Mouse (Mus musculus): ENCODE measurements around the gene Pxt1. TPM values are rescaled to one million over a fixed set of nuclear protein-coding genes. Genes with fewer than 3 reads are reported as not detected.
"Not testable (repeated sequence)": the region's sequence is repeated elsewhere in the genome, so short reads cannot be mapped to it uniquely, and the experiment has no call there.

Gene Pxt1
- polyA plus RNA-seq (2016; fragmentation: Nextera tagmentation; extraction: Ambion mirVana), result not detected in 2 replicates

- Histone ChIP-seq H3K4me2 (replicated peaks) (no peak within 1 kb of the TSS), H3K9me3 (no peaks in the 10 kb centered on the region), H3K4me1 (no peaks in the 10 kb centered on the region), H3K4me3 (no peak within 1 kb of the TSS), H3K36me3 (no peaks in the 10 kb centered on the region), H3K9ac (no peak within 1 kb of the TSS), H3K27ac (no peak within 1 kb of the TSS), H3K27me3 (no peaks in the 10 kb centered on the region)
- 83% methylated on average over 7 of the region's 7 CpGs for WGBS
- ATAC-seq (ENCODE audit: insufficient number of reproducible peaks, insufficient read depth, low FRiP score, low TSS enrichment), result no peak
These were observed at the start of gene Pxt1 for GRCm38 (mm10) chr17:28943740-28944139. Gene Pxt1, minus strand, starts transcription at chr17:28943840.

GRCm38 (mm10) chr17:28993004-28993403 lies 49.4 kb upstream of the Pxt1 start:
- not testable (repeated sequence) for H3K4me1 ChIP-seq; H3K27ac ChIP-seq; ATAC-seq (ENCODE audit: insufficient number of reproducible peaks, insufficient read depth, low FRiP score, low TSS enrichment); H3K9me3 ChIP-seq; H3K4me3 ChIP-seq; H3K27me3 ChIP-seq; H3K4me2 ChIP-seq (replicated peaks); H3K9ac ChIP-seq
- 91% methylated on average over 1 of the region's 1 CpGs for WGBS
- peaks cover 54% of the 10 kb centered on the region for H3K36me3 ChIP-seq

DNA sequence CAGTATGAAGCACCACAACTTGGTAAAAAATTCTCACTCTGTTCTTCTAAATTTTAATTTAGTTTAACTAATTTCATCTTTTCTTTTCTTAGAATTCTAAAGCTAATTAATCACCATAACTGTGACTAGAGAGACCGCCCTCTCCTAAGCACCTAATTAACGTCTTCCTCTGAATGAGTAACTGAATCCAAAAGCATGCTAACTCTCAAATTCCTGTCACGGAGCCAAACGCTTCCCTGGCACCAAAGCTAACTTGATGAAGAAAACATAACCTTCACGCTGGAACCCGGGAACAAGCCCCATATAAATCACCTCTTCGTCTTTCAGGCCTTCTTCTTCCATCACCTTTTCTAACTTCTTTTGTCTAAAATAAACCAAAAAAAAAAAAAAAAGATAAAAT lies 48.5 kb upstream of the Pxt1 start:
- no peak for ATAC-seq (ENCODE audit: insufficient number of reproducible peaks, insufficient read depth, low FRiP score, low TSS enrichment)
- Histone ChIP-seq H3K36me3 (peaks cover 55% of the 10 kb centered on the region), H3K4me2 (replicated peaks) (no peak overlapping the region), H3K9me3 (no peaks in the 10 kb centered on the region), H3K4me3 (no peak overlapping the region), H3K27me3 (no peaks in the 10 kb centered on the region), H3K9ac (no peak overlapping the region), H3K27ac (no peak overlapping the region), H3K4me1 (no peaks in the 10 kb centered on the region)
- 80% methylated on average over 7 of the region's 7 CpGs for WGBS

GRCm38 (mm10) chr17:28991286-28991685 lies 47.6 kb upstream of the Pxt1 start:
- no peaks in the 10 kb centered on the region for H3K4me1 ChIP-seq
- no peaks in the 10 kb centered on the region for H3K9me3 ChIP-seq
- no peak overlapping the region for H3K4me2 ChIP-seq (replicated peaks)
- no peak overlapping the region for H3K4me3 ChIP-seq
- no peak overlapping the region for H3K9ac ChIP-seq
- no peaks in the 10 kb centered on the region for H3K27me3 ChIP-seq
- H3K36me3 ChIP-seq, result peaks cover 56% of the 10 kb centered on the region
- no peak overlapping the region for H3K27ac ChIP-seq
- 91% methylated on average over 9 of the region's 9 CpGs for WGBS
- ATAC-seq (ENCODE audit: insufficient number of reproducible peaks, insufficient read depth, low FRiP score, low TSS enrichment), result no peak

DNA sequence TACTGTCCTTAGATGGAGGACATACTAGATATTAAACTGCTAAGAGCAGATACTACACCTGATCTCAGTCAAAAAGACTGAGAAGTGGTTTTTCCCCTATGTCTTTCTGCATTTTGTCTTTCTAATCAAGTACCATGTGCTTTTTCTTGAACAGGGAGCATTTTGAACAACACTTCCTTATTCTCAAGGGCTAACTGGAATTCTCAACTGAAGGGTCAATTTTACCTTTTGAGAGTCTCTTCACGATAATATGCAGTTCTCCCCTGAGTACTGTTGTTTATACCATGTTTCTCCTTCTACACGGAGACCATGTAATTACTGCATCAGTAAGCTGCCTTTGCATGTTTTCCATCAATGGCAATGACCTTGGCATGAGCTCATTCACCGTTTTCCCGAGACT lies 46.4 kb upstream of the Pxt1 start:
- Histone ChIP-seq H3K36me3 (peaks cover 66% of the 10 kb centered on the region), H3K4me1 (no peaks in the 10 kb centered on the region), H3K4me3 (no peak overlapping the region), H3K9ac (no peak overlapping the region), H3K4me2 (replicated peaks) (no peak overlapping the region), H3K9me3 (no peaks in the 10 kb centered on the region), H3K27me3 (no peaks in the 10 kb centered on the region), H3K27ac (no peak overlapping the region)
- 76% methylated on average over 4 of the region's 4 CpGs for WGBS
- ATAC-seq (ENCODE audit: insufficient number of reproducible peaks, insufficient read depth, low FRiP score, low TSS enrichment), result no peak

GRCm38 (mm10) chr17:28988996-28989395 lies 45.4 kb upstream of the Pxt1 start:
- Histone ChIP-seq H3K36me3 (peaks cover 67% of the 10 kb centered on the region), H3K9me3 (no peaks in the 10 kb centered on the region), H3K4me3 (no peak overlapping the region), H3K4me1 (no peaks in the 10 kb centered on the region), H3K9ac (no peak overlapping the region), H3K27ac (no peak overlapping the region), H3K4me2 (replicated peaks) (no peak overlapping the region), H3K27me3 (no peaks in the 10 kb centered on the region)
- WGBS, result 72% methylated on average over 3 of the region's 3 CpGs
- ATAC-seq (ENCODE audit: insufficient number of reproducible peaks, insufficient read depth, low FRiP score, low TSS enrichment), result no peak

DNA sequence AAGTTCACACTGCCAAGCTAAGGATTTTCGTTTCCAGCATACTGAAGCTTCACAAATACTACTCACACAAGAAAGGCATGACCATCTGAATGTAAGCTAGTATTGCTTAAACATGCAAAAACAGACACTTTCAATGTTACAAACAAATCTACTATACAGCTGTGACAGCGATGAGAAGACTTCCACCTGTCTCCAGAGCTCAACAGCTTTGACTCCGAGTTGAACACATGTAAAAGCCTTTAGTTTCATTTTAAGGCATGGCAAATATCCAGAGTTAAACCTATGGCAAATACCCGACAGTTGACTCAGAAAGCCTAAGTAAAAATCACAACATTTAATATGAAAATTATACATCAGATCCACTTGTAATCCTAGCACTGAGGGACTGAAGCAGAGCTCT lies 44.7 kb upstream of the Pxt1 start:
- ATAC-seq (ENCODE audit: insufficient number of reproducible peaks, insufficient read depth, low FRiP score, low TSS enrichment), result no peak
- H3K4me1 ChIP-seq, result no peaks in the 10 kb centered on the region
- H3K36me3 ChIP-seq, result peaks cover 72% of the 10 kb centered on the region
- no peak overlapping the region for H3K4me3 ChIP-seq
- no peaks in the 10 kb centered on the region for H3K9me3 ChIP-seq
- 87% methylated on average over 4 of the region's 4 CpGs for WGBS
- no peak overlapping the region for H3K4me2 ChIP-seq (replicated peaks)
- H3K9ac ChIP-seq, result no peak overlapping the region
- H3K27me3 ChIP-seq, result no peaks in the 10 kb centered on the region
- no peak overlapping the region for H3K27ac ChIP-seq

GRCm38 (mm10) chr17:28987713-28988112 lies 44.1 kb upstream of the Pxt1 start:
- 65% methylated on average over 4 of the region's 4 CpGs for WGBS
- Histone ChIP-seq H3K36me3 (peaks cover 77% of the 10 kb centered on the region), H3K9me3 (no peaks in the 10 kb centered on the region), H3K27me3 (no peaks in the 10 kb centered on the region), H3K4me1 (0 out of 2 replicates have a peak, but pooled peaks cover 3% of the 10 kb centered on the region), H3K9ac (no peak overlapping the region), H3K4me3 (no peak overlapping the region), H3K4me2 (replicated peaks) (no peak overlapping the region), H3K27ac (no peak overlapping the region)
- no peak for ATAC-seq (ENCODE audit: insufficient number of reproducible peaks, insufficient read depth, low FRiP score, low TSS enrichment)

DNA sequence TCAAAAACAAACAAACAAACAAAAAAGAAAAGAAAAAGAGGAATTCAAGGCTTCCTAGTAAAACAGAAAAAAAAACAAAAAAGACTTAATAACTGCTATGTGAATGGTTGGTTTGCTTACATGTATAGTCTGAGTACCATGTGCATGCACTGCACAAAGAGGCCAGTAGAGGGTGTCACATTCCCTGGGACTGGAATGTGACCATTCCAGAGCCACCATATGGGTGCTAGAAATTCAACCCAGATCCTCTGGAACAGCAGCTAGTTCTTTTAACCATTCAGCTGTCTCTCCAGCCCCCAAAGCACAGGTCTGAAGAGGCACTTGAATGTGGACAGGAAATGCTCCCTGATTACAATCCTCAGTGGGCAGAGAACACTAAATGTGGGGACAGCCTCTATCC lies 43.2 kb upstream of the Pxt1 start:
- no peaks in the 10 kb centered on the region for H3K9me3 ChIP-seq
- H3K4me2 ChIP-seq (replicated peaks), result no peak overlapping the region
- ATAC-seq (ENCODE audit: insufficient number of reproducible peaks, insufficient read depth, low FRiP score, low TSS enrichment), result no peak
- H3K4me3 ChIP-seq, result no peak overlapping the region
- no peak overlapping the region for H3K9ac ChIP-seq
- peaks cover 78% of the 10 kb centered on the region for H3K36me3 ChIP-seq
- H3K27me3 ChIP-seq, result no peaks in the 10 kb centered on the region
- 0 out of 2 replicates have a peak, but pooled peaks cover 3% of the 10 kb centered on the region for H3K4me1 ChIP-seq
- H3K27ac ChIP-seq, result no peak overlapping the region

- Histone ChIP-seq H3K27me3 (no peaks in the 10 kb centered on the region), H3K9ac (no peak overlapping the region), H3K27ac (no peak overlapping the region), H3K9me3 (no peaks in the 10 kb centered on the region), H3K4me1 (0 out of 2 replicates have a peak, but pooled peaks cover 3% of the 10 kb centered on the region), H3K36me3 (peaks cover 75% of the 10 kb centered on the region), H3K4me3 (no peak overlapping the region), H3K4me2 (replicated peaks) (no peak overlapping the region)
- WGBS, result 86% methylated on average over 1 of the region's 1 CpGs
- no peak for ATAC-seq (ENCODE audit: insufficient number of reproducible peaks, insufficient read depth, low FRiP score, low TSS enrichment)
These were observed 41.2 kb upstream of the Pxt1 start for GRCm38 (mm10) chr17:28984724-28985420.

DNA sequence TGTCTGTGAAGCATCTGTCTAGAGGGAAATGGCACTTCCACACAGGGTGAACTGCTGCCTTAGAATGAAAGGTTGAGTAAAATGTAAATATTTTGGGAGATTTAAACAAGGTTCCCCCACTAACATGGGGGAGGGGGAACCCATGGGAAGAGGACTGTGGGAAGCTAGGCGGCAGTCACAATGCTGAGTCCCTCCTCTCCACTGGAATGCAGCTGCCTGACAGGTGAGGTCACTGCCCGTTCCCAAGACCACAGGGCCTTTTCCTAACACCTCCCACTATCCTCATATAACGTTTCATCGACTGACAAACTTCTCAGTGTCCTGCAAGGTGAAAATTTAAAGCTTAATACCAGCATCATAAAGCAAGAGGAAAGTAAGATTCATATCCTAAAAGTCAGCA lies 39.0 kb upstream of the Pxt1 start:
- Histone ChIP-seq H3K36me3 (peaks cover 77% of the 10 kb centered on the region), H3K9ac (no peak overlapping the region), H3K4me1 (0 out of 2 replicates have a peak, but pooled peaks cover 3% of the 10 kb centered on the region), H3K4me3 (no peak overlapping the region), H3K9me3 (no peaks in the 10 kb centered on the region), H3K27me3 (no peaks in the 10 kb centered on the region), H3K27ac (no peak overlapping the region), H3K4me2 (replicated peaks) (no peak overlapping the region)
- 47% methylated on average over 4 of the region's 4 CpGs for WGBS
- no peak for ATAC-seq (ENCODE audit: insufficient number of reproducible peaks, insufficient read depth, low FRiP score, low TSS enrichment)

- Histone ChIP-seq H3K4me1 (0 out of 2 replicates have a peak, but pooled peaks cover 3% of the 10 kb centered on the region), H3K9me3 (no peaks in the 10 kb centered on the region), H3K27ac (no peak overlapping the region), H3K4me2 (replicated peaks) (no peak overlapping the region), H3K27me3 (no peaks in the 10 kb centered on the region), H3K36me3 (peaks cover 75% of the 10 kb centered on the region), H3K9ac (no peak overlapping the region), H3K4me3 (no peak overlapping the region)
- ATAC-seq (ENCODE audit: insufficient number of reproducible peaks, insufficient read depth, low FRiP score, low TSS enrichment), result no peak
- 69% methylated on average over 4 of the region's 4 CpGs for WGBS
These were observed 37.4 kb upstream of the Pxt1 start for GRCm38 (mm10) chr17:28981081-28981480.
